Mouse (Mus musculus) thymus, adult 18-20 months (tissue): ENCODE measurements around the gene Kpna7.

Experiments
- DNase-seq, 2 experiments: peaks; one replicate each; pipeline ENCODE4 v3.0.0; 2022; ENCODE audit warnings: mixed read lengths in 2 of 2

Kpna7 gene

GRCm38 (mm10) chr5:145014278-145014677, 69.6 kb downstream of the Kpna7 start:
- DNase-seq = no peak

- DNase-seq = no peak
Measured at GRCm38 (mm10) chr5:145008878-145009659, 74.8 kb downstream of the Kpna7 start.

- no peak for DNase-seq
Measured at GRCm38 (mm10) chr5:145005596-145005995, 78.2 kb downstream of the Kpna7 start.

GRCm38 (mm10) chr5:145004495-145004894, 79.3 kb downstream of the Kpna7 start:
- no peak for DNase-seq

DNA sequence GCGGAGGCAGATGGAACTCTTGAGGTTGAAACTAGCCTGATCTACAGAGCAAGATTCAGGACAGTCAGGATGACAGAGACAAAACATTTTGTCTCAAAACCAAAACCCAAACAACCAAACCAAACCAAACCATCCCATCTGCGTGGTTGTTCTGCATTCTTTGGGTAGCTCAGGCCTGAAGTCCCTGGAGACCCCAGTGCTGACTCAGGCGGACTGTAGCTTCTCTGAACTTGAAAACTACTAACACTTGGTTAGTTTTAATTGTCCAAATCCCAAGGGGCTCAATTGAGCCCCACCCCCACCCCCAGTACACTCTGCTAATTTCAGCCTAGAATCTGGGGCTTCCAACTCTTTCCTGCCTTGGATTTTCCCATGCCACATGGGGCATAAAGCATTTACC, 80.5 kb downstream of the Kpna7 start:
- no peak for DNase-seq

- DNase-seq = no peak
Measured at GRCm38 (mm10) chr5:144998491-144998890, 85.3 kb downstream of the Kpna7 start.

- no peak for DNase-seq
Measured at GRCm38 (mm10) chr5:144990481-144990880, 93.3 kb downstream of the Kpna7 start.

DNA sequence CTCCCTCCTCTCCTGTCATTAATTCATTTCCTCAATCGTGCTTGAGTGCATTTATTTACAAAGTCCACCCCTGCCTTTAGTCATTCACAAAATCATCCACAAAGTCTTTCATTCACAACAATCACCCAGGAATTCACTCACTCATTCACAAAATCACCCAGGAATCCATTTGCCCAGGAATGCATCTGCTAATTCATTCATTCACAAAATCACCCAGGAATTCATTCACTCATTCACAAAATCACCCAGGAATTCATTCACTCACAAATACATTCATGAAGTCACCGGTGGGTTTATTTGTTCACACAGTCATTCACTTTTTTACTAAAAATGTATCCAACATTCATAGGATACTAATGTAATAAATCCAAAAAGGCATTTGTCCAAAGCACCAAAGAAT, 93.8 kb downstream of the Kpna7 start:
- no peak for DNase-seq

- no peak for DNase-seq
Measured at GRCm38 (mm10) chr5:144989061-144989405, 94.8 kb downstream of the Kpna7 start.

DNA sequence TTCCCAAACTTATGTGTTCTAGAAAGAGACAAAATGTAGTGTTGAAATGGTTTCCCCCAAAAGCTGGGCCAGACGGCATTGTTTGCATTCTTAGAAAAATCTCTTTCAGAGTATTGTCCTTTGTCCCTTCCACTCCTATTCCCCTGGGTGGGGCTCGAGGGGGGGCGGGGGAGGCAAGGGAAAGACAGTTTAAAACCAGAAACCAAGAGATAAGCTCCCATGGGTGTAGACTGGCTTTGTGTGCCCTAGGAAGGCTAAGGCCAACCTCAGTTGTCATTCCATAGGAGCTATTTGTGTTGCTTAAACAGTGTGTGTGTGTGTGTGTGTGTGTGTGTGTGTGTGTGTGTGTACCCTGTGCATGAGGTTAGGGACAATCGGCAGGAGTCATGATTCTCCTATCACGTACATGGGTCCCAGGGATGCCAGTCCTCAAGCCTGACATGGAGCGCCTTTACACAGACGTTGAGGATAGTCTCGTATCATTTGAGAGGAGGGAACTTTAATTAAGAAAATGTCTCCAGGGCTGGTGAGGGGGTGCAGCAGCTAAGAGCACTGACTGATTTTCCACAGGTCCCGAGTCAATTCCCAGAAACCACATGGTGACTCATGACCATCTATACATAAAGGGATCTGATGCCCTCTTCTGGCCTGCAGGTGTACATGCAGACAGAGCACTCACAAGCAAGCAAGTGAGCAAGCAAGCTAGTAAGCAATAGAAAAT, 95.3 kb downstream of the Kpna7 start:
- DNase-seq = no peak

GRCm38 (mm10) chr5:144987561-144987960, 96.3 kb downstream of the Kpna7 start:
- DNase-seq = no peak

DNA sequence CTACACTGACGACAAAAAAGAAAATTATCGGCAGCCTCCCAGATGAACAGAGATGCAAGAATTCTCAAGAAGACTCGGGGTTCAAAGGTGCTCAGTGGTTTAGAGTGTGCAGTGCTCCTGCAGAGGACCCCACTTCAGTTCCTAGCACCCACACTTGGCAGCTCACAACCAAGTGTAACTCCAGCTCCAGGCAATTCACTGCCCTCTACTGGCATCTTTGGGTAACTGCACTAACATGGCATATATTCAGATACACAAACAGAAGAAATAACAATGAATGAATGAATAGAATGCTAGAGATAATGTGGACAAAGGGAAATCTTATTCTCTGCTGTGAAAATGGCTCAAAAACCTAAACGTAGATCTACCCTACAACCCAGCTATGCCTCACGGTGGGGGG, 99.0 kb downstream of the Kpna7 start:
- DNase-seq = no peak

DNA sequence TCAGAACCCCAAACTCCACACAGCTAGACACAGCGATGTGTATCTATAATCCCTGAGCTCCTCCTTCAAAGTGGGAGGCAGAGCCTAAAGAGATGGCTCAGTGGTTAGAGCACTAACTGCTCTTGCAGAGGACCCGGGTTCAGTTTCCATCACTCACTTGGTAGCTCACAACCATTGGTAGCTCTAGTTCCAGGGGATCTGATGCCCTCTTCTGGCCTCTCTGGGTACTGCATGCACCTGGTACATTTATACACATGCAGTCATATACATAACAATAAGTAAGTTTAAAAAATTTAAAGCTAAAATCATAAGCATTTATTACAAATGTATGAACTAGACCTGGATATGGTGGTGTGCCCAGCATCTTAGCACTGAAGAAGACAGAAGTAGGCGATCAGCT, 100.6 kb downstream of the Kpna7 start:
- DNase-seq = no peak

DNA sequence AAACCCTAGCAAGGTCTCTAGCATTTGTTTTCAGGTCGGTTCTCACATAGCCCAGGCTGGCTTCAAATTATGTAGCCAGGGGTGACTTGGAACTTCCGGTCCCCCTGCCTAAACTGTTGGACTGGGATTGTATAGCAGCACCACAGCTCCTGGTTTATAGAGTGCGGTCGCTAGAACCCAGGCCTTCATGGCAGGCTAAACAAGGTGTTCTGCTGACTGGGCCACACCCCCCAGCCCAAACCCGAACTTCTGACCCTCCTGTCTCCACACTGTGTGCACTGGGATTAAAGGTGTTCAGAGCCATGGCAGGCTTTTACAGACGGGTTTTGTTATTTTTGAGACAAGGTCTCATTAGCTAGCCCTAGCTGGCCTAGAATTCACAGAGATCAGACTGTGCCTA, 104.7 kb downstream of the Kpna7 start:
- no peak for DNase-seq

GRCm38 (mm10) chr5:144978533-144979107, 105.2 kb downstream of the Kpna7 start:
- DNase-seq = no peak

GRCm38 (mm10) chr5:144971266-144971665, 112.6 kb downstream of the Kpna7 start:
- DNase-seq = no peak

GRCm38 (mm10) chr5:144965639-144966351, 118.0 kb downstream of the Kpna7 start, which contains the start of gene Smurf1:
TSS of gene Smurf1 (minus strand) at chr5:144965847.
- peak; percentile 76 to 78 for DNase-seq

DNA sequence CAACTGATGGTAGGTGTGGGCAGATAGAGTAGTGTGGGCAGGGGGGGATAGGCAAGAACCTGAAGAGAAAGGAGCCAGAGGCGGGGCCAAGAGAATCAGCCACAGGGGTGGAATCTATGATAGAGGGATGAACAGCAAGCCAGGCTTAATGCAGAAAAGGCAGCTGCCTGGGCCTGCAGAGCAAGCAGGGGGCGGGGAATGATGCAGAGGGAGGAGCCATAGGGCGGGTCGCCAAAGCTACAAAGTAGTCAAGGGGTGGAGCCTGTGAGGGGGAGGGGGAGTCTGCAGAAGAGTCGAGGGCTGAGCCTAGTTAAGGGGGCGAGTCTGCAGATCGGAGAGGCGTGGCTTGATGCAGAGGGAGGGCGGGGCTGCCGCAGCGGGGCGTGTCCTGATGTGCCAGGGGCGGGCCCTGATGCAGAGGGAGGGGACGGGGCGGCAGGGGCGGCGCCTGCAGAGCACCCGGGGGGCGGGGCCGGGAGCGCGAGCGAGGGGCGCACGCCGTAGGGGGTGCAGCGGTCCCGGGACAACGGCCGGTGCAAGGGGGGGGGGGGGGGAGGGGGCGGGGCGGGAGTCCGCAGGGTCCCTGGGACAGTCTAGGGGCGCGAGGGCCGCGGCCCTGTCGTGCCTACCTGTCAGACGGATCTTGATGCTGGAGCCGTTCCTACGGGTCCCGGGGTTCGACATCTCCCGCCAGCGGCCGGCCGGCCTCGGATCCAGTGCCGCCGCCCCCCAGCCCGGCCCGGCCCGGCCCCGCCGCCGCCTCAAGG, 118.8 kb downstream of the Kpna7 start:
- DNase-seq = peak; percentile 84 to 89

- DNase-seq = no peak
Measured at GRCm38 (mm10) chr5:144964465-144964864, 119.4 kb downstream of the Kpna7 start.

DNA sequence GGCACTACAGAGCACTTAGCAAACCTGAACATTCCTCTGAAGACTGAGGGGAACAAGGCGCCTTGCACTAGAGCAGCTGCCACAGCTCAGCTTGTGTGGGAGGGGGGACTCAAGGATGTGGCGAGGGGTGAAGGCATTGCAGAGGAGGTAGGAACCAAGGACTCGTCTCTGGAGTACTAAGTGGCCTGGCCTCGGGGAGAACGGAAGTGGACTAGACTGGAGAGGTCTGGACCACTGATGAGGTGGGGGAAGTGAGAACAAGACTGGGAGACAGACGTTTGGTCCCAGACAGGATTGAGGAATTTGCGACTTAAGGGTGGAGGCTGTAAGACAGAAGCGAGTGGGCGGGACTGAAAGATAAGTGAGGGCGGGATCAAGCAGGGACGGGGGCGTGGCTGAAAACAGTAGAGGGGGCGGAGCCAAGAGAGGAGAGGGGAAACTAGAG, 120.0 kb downstream of the Kpna7 start:
- peak; percentile 33 to 56 for DNase-seq

DNA sequence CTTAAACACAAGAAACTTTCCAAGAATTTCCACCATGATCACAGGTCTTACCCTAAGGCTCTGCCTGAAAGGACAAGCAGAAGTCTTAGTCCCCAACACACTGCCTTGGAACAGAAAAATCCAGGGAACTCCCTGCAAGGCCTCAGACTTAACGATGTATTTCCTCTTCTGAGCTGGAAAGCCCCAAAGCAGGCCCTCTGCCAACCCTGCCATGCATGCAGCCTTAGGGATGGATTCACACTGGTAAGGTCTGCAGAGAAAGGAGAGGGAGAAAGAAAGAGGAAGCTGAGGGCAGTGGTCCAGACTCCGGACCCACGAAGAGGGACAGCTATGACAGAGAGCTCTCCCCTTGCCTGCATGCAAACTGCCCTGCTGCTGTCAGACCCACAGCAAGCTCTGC, 120.4 kb downstream of the Kpna7 start:
- DNase-seq = no peak

- no peak for DNase-seq
Measured at GRCm38 (mm10) chr5:144958271-144958670, 125.6 kb downstream of the Kpna7 start.
